Mouse (Mus musculus): ENCODE results near the gene Myo18b. TPM values are rescaled to one million over a fixed set of nuclear protein-coding genes. Genes with fewer than 3 reads are reported as not detected.

The Myo18b gene
- polyA plus RNA-seq, 1 experiment from 2014 or later = 0.10 TPM

DNA sequence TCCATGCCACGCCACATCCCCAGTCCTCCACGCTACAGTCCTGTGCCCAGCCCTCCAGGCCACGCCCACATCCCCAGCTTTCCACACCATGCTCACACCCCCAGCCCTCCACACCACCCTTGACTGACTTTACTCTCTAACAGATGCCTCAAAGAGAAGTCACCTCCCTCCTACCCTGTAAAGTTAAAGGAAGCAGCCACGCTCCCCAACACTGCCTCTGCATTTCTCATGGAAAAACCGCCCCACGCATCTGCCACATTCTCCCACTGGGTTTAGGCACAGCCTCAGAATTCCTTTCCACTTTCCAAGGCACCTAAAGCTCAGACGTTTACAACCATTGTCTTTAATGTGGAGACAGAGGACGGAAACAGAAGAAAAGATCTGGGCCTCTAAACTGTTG is 110.1 kb downstream of the Myo18b start:
- Histone ChIP-seq H3K27ac (no peak overlapping the region), H3K36me3 (replicated peaks) (no peaks in the 10 kb centered on the region), H3K9me3 (no peaks in the 10 kb centered on the region), H3K4me3 (no peak overlapping the region), H3K27me3 (ENCODE audit: poor library complexity, severe bottlenecking) (no peaks in the 10 kb centered on the region), H3K4me1 (no peaks in the 10 kb centered on the region)
- no peak for DNase-seq (ENCODE audit: extremely low spot score, low spot score)
- WGBS = 85% methylated on average over 8 of the region's 8 CpGs

DNA sequence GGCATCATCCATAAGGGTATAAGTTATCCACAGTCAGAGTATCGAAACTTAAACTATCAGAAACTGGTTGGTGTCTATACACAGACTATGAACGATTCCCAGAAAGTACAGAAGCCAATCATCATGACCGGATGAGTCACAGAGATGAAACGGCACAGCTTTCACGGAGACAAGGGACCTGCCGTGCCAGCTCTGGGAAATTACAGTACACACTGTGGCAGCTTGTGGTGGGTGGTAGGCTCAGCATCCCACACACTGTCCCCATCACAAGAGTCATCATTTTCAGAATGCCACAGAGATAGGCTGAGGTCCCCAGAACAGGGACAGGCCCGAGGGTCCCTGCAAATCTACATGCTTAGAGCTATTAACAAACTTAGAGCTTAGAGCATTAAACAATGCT is 114.4 kb downstream of the Myo18b start:
- H3K4me3 ChIP-seq = no peak overlapping the region
- no peak overlapping the region for H3K27ac ChIP-seq
- WGBS = 91% methylated on average over 7 of the region's 7 CpGs
- DNase-seq (ENCODE audit: extremely low spot score, low spot score) = no peak
- no peaks in the 10 kb centered on the region for H3K4me1 ChIP-seq
- H3K27me3 ChIP-seq (ENCODE audit: poor library complexity, severe bottlenecking) = no peaks in the 10 kb centered on the region
- H3K9me3 ChIP-seq = no peaks in the 10 kb centered on the region
- no peaks in the 10 kb centered on the region for H3K36me3 ChIP-seq (replicated peaks)

DNA sequence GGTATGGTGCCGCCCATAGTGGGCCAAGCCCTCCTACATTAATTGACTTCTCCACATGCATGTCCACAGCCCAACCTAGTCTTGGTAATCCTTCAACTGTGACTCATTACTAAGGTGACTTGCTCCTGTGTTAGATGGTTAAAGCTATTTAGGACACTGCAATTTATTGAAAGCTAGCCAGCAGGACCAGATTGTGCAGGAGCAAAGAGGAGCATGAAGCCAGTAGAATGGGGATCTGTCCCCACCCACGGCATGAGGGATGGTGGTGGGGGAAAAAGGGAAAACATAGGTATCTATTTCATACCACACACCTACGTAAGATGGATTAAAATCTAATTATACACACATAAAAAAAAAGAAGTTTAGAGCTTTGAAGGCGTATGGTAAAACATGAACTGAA is 114.9 kb downstream of the Myo18b start:
- Histone ChIP-seq H3K4me1 (no peaks in the 10 kb centered on the region), H3K36me3 (replicated peaks) (no peaks in the 10 kb centered on the region), H3K27ac (no peak overlapping the region), H3K4me3 (no peak overlapping the region), H3K27me3 (ENCODE audit: poor library complexity, severe bottlenecking) (no peaks in the 10 kb centered on the region), H3K9me3 (no peaks in the 10 kb centered on the region)
- DNase-seq (ENCODE audit: extremely low spot score, low spot score) = no peak
- 90% methylated on average over 4 of the region's 4 CpGs for whole genome bisulfite sequencing

DNA sequence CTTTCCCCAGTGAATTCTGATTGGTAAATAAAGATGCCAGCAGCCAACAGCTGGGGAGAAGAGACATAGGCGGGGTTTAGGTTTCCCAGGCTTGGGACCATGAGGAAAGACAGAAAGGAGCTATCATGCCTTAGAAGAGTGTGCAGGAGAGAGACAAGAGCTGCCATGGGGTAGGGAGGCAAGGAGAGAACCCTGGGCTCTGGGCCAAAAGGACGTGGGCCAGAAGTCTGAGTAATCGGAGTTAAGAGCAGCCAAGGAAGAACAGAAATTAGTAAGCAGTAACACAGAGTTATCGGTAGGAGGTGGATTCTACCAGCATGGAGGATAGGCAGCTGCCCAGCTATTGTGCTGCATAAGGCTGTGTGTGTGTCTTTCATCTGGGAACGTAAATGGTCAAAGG is 115.8 kb downstream of the Myo18b start:
- H3K27me3 ChIP-seq (ENCODE audit: poor library complexity, severe bottlenecking) = no peaks in the 10 kb centered on the region
- H3K36me3 ChIP-seq (replicated peaks) = no peaks in the 10 kb centered on the region
- no peaks in the 10 kb centered on the region for H3K9me3 ChIP-seq
- no peaks in the 10 kb centered on the region for H3K4me1 ChIP-seq
- no peak overlapping the region for H3K27ac ChIP-seq
- no peak overlapping the region for H3K4me3 ChIP-seq
- 91% methylated on average over 5 of the region's 5 CpGs for WGBS
- no peak for DNase-seq (ENCODE audit: extremely low spot score, low spot score)

DNA sequence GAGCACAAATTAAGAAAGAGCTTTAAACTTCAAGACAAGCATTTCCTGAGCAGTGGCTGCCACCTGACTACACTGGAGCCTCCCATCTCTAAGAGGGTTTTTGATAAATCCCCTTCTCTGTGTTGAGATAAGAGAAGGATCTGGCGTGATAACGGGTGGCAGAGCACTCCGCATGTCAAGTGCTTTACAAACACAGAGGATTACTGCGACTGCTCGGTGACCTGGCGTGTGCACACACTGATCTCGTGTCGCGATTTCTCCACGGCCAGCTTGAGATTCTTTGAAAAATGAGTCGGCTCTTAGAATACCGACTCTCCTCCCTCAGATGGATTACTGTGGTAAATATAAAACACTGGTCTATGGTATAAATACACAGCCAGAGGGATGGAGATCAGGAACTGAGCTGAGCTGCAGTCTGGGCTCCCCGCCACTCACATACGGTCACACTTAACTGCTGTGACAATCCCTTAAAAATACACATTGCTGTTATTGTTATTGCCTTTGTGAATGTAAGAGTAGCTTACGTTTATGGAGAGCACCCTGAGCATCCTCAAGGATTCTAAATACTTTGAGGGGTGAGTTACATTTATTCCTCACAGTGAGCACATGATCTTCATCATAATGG is 119.3 kb downstream of the Myo18b start:
- peaks cover 9% of the 10 kb centered on the region for H3K4me1 ChIP-seq
- no peaks in the 10 kb centered on the region for H3K9me3 ChIP-seq
- H3K4me3 ChIP-seq = no peak overlapping the region
- H3K36me3 ChIP-seq (replicated peaks) = no peaks in the 10 kb centered on the region
- WGBS = 86% methylated on average over 15 of the region's 15 CpGs
- H3K27me3 ChIP-seq (ENCODE audit: poor library complexity, severe bottlenecking) = no peaks in the 10 kb centered on the region
- H3K27ac ChIP-seq = no peak overlapping the region
- no peak for DNase-seq (ENCODE audit: extremely low spot score, low spot score)

DNA sequence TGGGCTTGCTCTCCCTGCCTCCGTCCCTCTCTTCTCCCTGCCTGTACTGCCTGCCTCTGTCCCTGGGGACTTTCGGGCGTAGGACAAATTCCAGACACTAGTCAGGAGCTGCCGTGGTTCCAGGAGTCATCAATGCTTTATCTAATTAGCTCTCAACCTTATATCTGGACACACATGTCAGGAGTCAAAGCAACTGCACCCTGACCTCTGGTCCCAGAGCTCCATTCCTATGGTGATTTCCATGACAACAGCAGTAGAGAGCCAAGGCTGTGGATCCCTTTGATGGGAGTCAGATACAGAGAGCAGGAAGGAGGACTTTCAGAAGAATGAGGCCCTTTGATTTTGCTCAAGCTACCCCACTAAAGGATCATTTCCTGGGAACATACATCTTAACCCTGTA is 122.7 kb downstream of the Myo18b start:
- no peak overlapping the region for H3K4me3 ChIP-seq

DNA sequence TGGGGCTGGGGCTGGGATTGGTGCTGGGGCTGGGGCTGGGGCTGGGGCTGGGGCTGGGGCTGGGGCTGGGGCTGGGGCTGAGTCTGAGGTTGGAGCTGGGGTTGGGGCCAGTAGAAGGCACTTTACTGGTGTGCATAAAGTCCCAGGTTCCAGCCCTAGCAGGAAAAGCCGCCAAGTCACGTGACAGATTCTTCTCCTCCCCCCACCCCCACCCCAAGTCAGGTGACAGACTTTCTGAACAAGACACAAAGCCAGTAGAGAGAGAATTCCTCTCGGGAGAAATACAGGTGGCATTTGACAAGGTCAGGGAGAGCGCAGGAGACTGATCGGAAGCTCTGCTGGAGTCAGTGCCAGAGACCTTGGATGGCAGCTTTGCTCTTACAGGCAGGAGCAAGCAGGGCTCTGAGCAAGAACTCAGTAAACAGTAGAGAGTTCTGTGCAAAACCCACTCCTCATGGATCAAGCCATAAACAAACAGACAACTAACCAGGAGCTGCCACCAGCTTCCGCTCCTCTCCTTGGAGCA is 124.7 kb downstream of the Myo18b start:
- no peak for DNase-seq (ENCODE audit: extremely low spot score, low spot score)
- Histone ChIP-seq H3K4me3 (no peak overlapping the region), H3K27me3 (ENCODE audit: poor library complexity, severe bottlenecking) (no peaks in the 10 kb centered on the region), H3K9me3 (no peaks in the 10 kb centered on the region), H3K4me1 (peaks cover 33% of the 10 kb centered on the region), H3K27ac (no peak overlapping the region), H3K36me3 (replicated peaks) (no peaks in the 10 kb centered on the region)
- WGBS = 72% methylated on average over 6 of the region's 6 CpGs

More for the DNA sequence above, 122.7 kb downstream of the Myo18b start:
- no peaks in the 10 kb centered on the region for H3K27me3 ChIP-seq (ENCODE audit: poor library complexity, severe bottlenecking)
- H3K9me3 ChIP-seq = no peaks in the 10 kb centered on the region
- no peak overlapping the region for H3K27ac ChIP-seq
- H3K36me3 ChIP-seq (replicated peaks) = no peaks in the 10 kb centered on the region
- WGBS = 52% methylated on average over 4 of the region's 4 CpGs
- peaks cover 33% of the 10 kb centered on the region for H3K4me1 ChIP-seq
- no peak for DNase-seq (ENCODE audit: extremely low spot score, low spot score)

DNA sequence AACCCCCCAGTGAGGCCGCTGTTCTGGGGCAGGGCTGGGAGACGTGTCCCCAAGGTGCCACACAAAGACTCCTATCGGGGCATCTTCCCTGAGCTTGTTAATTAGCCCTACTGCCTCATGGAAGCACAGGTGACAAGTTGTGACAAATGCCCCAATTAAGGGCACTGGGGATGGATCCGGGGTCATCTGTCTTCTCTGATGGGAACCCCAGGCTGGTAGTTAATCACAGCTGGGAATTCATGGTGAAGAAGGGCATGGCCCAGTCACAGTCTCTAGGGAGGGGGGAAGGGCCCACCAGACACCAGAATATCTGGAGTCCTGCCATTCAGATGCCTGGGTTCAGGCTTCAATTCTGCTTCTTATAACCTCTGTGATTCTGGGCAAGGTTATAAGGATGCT is 126.4 kb downstream of the Myo18b start:
- Histone ChIP-seq H3K4me1 (peaks cover 33% of the 10 kb centered on the region), H3K4me3 (no peak overlapping the region), H3K9me3 (no peaks in the 10 kb centered on the region), H3K27me3 (ENCODE audit: poor library complexity, severe bottlenecking) (no peaks in the 10 kb centered on the region), H3K36me3 (replicated peaks) (no peaks in the 10 kb centered on the region), H3K27ac (no peak overlapping the region)
- no peak for DNase-seq (ENCODE audit: extremely low spot score, low spot score)
- 45% methylated on average over 4 of the region's 4 CpGs for WGBS

DNA sequence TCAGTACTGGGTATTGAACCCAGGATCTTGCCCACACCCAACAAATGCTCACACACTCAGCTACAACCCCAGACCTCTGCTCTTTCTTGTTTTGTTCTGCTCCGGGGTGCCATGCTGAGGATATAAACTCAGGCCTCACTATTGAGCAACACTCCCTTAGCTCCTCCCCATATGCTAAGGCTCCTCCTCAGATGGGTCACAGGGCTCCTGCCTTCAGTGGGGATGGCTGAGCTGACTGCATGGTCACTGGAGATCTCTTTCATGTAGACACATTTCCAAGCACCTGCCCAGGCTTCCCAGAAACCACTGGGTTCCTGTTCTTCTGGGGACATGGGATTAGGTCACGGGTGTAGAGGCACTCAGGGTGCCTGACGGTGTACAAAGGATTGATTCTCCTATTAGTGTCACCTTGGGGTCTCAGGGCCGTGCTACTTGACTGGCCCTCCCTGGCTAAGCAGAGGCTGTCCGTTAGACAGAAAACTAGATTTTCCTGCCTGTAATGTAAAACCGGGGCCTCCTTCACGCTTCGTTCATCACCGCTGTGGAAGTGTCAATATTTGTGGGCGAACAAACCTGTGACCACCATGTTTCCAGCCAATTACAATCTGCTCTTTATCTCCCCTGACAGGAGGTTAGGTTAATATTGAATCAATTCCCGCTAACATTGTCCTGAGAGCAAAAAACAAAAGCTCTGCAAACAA is 127.0 kb downstream of the Myo18b start:
- peaks cover 33% of the 10 kb centered on the region for H3K4me1 ChIP-seq
- no peak for DNase-seq (ENCODE audit: extremely low spot score, low spot score)
- H3K36me3 ChIP-seq (replicated peaks) = no peaks in the 10 kb centered on the region
- H3K27ac ChIP-seq = no peak overlapping the region
- WGBS = 71% methylated on average over 11 of the region's 11 CpGs
- H3K27me3 ChIP-seq (ENCODE audit: poor library complexity, severe bottlenecking) = no peaks in the 10 kb centered on the region
- H3K4me3 ChIP-seq = no peak overlapping the region
- H3K9me3 ChIP-seq = no peaks in the 10 kb centered on the region

DNA sequence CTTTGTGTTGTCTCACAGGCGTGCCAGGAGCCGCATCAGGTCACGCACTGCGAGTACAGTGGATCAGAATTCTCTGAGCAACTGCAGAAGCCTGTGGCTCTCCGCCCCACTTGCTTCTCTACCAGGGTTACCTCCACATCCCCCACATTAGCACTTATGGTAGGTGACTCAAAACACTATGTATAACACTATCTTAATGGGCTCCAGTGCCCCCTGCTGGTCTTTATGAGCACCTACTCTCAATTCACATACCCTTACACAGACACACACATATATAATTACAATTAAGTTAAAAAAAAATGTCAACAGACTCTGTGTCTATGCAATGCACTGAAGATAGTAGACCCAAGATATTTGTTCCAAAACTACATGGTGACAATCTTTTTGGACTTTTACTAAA is 127.6 kb downstream of the Myo18b start:
- no peak overlapping the region for H3K4me3 ChIP-seq
- WGBS = 95% methylated on average over 5 of the region's 5 CpGs
- H3K36me3 ChIP-seq (replicated peaks) = no peaks in the 10 kb centered on the region
- H3K9me3 ChIP-seq = no peaks in the 10 kb centered on the region
- no peak overlapping the region for H3K27ac ChIP-seq
- peaks cover 30% of the 10 kb centered on the region for H3K4me1 ChIP-seq
- DNase-seq (ENCODE audit: extremely low spot score, low spot score) = no peak
- H3K27me3 ChIP-seq (ENCODE audit: poor library complexity, severe bottlenecking) = no peaks in the 10 kb centered on the region

DNA sequence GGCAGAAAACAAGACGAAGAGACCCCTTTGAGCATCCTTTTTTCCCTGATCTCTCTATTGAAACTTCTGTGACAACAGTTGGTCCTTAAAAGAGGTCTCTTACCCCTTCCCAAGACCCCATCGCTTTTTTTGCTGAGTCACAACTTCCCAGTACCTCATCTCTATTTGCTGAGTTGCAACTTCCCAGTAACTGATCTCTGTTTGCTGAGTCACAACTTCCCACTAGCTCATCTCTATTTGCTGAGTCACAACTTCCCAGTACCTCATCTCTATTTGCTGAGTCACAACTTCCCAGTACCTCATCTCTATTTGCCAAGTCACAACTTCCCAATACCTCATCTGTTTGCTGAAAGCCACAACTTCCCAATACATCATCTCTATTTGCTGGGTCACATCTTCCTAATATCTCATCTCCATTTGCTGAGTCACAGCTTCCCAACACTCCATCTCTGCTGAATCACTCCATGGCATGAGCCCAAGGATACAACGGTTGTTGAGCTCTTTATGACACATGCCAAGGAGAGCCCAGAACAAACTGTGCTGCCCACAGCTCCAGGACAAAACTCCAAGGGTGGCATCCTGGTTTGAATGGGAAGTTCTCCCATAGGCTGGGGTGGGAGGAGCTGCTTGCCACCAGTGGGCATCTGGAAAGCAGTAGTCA is 134.6 kb downstream of the Myo18b start:
- Histone ChIP-seq H3K27me3 (ENCODE audit: poor library complexity, severe bottlenecking) (no peaks in the 10 kb centered on the region), H3K36me3 (replicated peaks) (no peaks in the 10 kb centered on the region), H3K4me3 (no peak overlapping the region), H3K4me1 (no peaks in the 10 kb centered on the region; the same call in 1 of the 2 replicates), H3K9me3 (no peaks in the 10 kb centered on the region), H3K27ac (no peak overlapping the region)
- WGBS = 85% methylated on average over 3 of the region's 3 CpGs
- no peak for DNase-seq (ENCODE audit: extremely low spot score, low spot score)

DNA sequence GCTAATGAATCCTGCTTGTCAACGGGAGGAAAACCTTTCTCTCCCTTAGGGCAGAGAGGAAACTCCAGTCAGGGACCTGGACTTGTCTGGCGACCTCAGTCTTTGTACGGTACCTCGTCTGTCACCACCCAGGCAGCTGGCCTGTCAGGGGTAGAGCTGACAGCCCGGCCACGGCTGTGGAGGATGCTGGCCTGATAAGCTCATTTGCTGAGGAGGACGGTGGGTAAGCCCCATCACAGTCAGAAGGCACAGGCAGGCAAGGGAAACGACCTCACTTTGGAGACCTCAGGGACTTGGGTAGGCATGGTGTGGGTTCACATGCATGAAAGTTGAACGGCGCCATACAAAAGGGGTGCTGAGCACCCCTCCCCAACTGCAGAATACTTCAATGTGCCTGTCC is 140.6 kb downstream of the Myo18b start:
- H3K4me1 ChIP-seq = peaks cover 10% of the 10 kb centered on the region
- H3K27me3 ChIP-seq (ENCODE audit: poor library complexity, severe bottlenecking) = peaks cover 2% of the 10 kb centered on the region; the same call in 1 of the 2 replicates
- no peak overlapping the region for H3K27ac ChIP-seq
- no peak overlapping the region for H3K4me3 ChIP-seq
- WGBS = 50% methylated on average over 10 of the region's 10 CpGs
- DNase-seq (ENCODE audit: extremely low spot score, low spot score) = no peak
- no peaks in the 10 kb centered on the region for H3K9me3 ChIP-seq
- no peaks in the 10 kb centered on the region for H3K36me3 ChIP-seq (replicated peaks)

DNA sequence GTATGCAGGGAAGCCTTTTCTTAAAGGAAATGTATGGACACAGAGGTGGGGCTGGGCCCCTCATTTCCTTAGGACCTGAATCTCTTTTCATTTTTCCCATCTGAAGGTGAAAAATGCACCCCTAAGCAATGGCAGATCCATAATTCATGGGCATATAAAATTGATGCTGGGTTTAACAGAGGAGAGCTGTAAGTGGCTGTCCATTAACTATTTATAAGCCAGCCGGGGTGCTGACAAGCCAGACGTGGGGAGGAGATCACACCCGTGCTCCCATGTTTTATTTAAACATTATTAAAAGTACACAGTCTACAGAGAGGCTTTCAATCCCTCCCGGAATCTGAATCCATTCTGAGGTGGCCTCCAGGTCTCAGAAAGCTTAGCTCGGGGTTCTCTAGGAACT is 146.5 kb downstream of the Myo18b start:
- peaks cover 46% of the 10 kb centered on the region for H3K27me3 ChIP-seq (ENCODE audit: poor library complexity, severe bottlenecking)
- H3K9me3 ChIP-seq = peaks cover 4% of the 10 kb centered on the region; the same call in 1 of the 2 replicates
- WGBS = 81% methylated on average over 5 of the region's 5 CpGs
- H3K4me1 ChIP-seq = peaks cover 19% of the 10 kb centered on the region
- no peak for DNase-seq (ENCODE audit: extremely low spot score, low spot score)
- no peak overlapping the region for H3K4me3 ChIP-seq
- no peaks in the 10 kb centered on the region for H3K36me3 ChIP-seq (replicated peaks)
- H3K27ac ChIP-seq = no peak overlapping the region
